Mouse (Mus musculus) midbrain, postnatal 0 days (tissue): ENCODE data around the gene Phkb. TPM values are rescaled to one million over a fixed set of nuclear protein-coding genes. Genes with fewer than 3 reads are reported as not detected.

Experiments
- ATAC-seq: fragments of 200-750 bp; cut with Nextera tagmentation; 2 replicates; pipeline ENCODE4 v1.8.0; 2017; ENCODE audit warnings: moderate number of reproducible peaks, mild to moderate bottlenecking, moderate TSS enrichment, moderate library complexity; ENCODE audit not compliant: low FRiP score
- DNase-seq: peaks from one replicate; pipeline ENCODE4 v3.0.0-alpha.2; 2015; ENCODE audit warnings: low spot score
- H3K27ac ChIP-seq: fragments of 300-500 bp; sonication (generic); 2 replicates; pipeline ENCODE4 v1.5.1; 2014; ENCODE audit warnings: low read depth, mild to moderate bottlenecking, low read length, mixed read lengths
- H3K27me3 ChIP-seq: fragments of 300-500 bp; sonication (generic); 2 replicates; pipeline ENCODE4 v1.6.1; 2014; ENCODE audit warnings: low read length, control low read depth, mixed read lengths; ENCODE audit not compliant: insufficient read depth
- H3K36me3 ChIP-seq: fragments of 300-500 bp; sonication (generic); 2 replicates; pipeline ENCODE4 v1.6.1; 2014; ENCODE audit warnings: low read length, control low read depth, mixed read lengths; ENCODE audit not compliant: insufficient read depth
- H3K4me1 ChIP-seq: fragments of 300-500 bp; sonication (generic); 2 replicates; pipeline ENCODE4 v1.6.1; 2014; ENCODE audit warnings: mild to moderate bottlenecking, control low read depth, antibody characterized with exemption, low read length, mixed read lengths; ENCODE audit not compliant: insufficient read depth
- H3K4me2 ChIP-seq: fragments of 300-500 bp; sonication (generic); 2 replicates; pipeline ENCODE4 v1.6.1; 2014; ENCODE audit warnings: low read depth, mild to moderate bottlenecking, low read length, mixed read lengths; ENCODE audit not compliant: poor library complexity, severe bottlenecking
- H3K4me3 ChIP-seq: fragments of 300-500 bp; sonication (generic); 2 replicates; pipeline ENCODE4 v1.5.1; 2014; ENCODE audit warnings: low read depth, mild to moderate bottlenecking, low read length, moderate library complexity
- H3K9ac ChIP-seq: fragments of 300-500 bp; sonication (generic); replicated peaks from 2 replicates; pipeline ENCODE4 v1.6.1; 2014; ENCODE audit warnings: mild to moderate bottlenecking, low read length, moderate library complexity, mixed read lengths; ENCODE audit not compliant: poor library complexity, severe bottlenecking
- H3K9me3 ChIP-seq: fragments of 300-500 bp; sonication (generic); 2 replicates; pipeline ENCODE4 v1.6.1; 2016; ENCODE audit warnings: low read length, control low read depth
- CTCF ChIP-seq: IDR thresholded peaks from 2 replicates; pipeline ENCODE4 v1.5.1; 2016; ENCODE audit warnings: antibody characterized with exemption, mild to moderate bottlenecking
- WGBS: fragments of 180-500 bp; shearing (Covaris S2); extraction: QIAGEN DNeasy Blood & Tissue Kit; methylation state at CpG from one replicate; pipeline ENCODE4 v1.1.7; 2014; 5-methylcytosine and 5-hydroxymethylcytosine counted together
- polyA plus RNA-seq: library from polyadenylated mRNA; unstranded; fragments of >200 nt; fragmentation: Nextera tagmentation; extraction: Ambion mirVana; gene quantifications from 2 replicates; pipeline ENCODE4 v1.2.1, GENCODE M21; 2015
- total RNA-seq: library from RNA; depleted of rRNA; stranded (reverse); fragments of >200 nt; gene quantifications from 2 replicates; pipeline ENCODE4 v1.2.3, GENCODE M21; 2014

The Phkb gene
- total and polyA plus RNA-seq, 2 experiments from 2014 or later = 22.2 to 37.2 TPM

GRCm38 (mm10) chr8:85860612-85861011 lies 19.9 kb downstream of the Phkb start:
- Histone ChIP-seq H3K27me3 (no peaks in the 10 kb centered on the region), H3K9me3 (no peaks in the 10 kb centered on the region), H3K4me3 (no peak overlapping the region), H3K36me3 (no peaks in the 10 kb centered on the region), H3K9ac (no peak overlapping the region), H3K4me2 (no peak overlapping the region), H3K27ac (no peak overlapping the region), H3K4me1 (no peaks in the 10 kb centered on the region)
- no peak for TF ChIP-seq CTCF
- 89% methylated on average over 5 of the region's 5 CpGs for WGBS
- DNase-seq (no peak), ATAC-seq (no peak)

- H3K4me1 ChIP-seq = no peaks in the 10 kb centered on the region
- no peaks in the 10 kb centered on the region for H3K27me3 ChIP-seq
- no peaks in the 10 kb centered on the region for H3K9me3 ChIP-seq
- TF ChIP-seq CTCF = no peak
- H3K9ac ChIP-seq = no peak overlapping the region
- H3K4me2 ChIP-seq = no peak overlapping the region
- no peaks in the 10 kb centered on the region for H3K36me3 ChIP-seq
- no peak for ATAC-seq
- DNase-seq = no peak
- no peak overlapping the region for H3K4me3 ChIP-seq
- no peak overlapping the region for H3K27ac ChIP-seq
- 94% methylated on average over 1 of the region's 1 CpGs for WGBS
These were observed 21.6 kb downstream of the Phkb start for GRCm38 (mm10) chr8:85862381-85862780.

DNA sequence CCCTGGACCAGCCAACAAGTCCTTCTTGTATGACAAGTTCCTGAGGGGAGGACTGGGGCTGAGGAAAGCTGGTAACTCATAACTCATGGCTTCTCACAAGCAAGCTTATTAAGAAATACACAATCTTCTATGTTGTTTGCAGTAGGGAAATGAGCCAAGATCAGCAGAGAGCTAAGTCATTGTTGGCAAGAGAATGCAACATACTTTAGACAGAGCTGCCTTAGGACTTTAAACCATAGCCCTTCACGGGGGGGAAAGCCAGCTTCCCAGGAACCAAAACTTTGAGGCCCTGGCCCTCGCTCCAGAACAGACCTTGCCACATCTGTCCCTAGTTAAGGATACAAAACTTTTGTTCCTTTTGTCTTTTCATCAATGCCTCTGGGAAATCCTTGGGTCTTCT lies 30.9 kb downstream of the Phkb start:
- Histone ChIP-seq H3K4me2 (no peak overlapping the region), H3K4me3 (no peak overlapping the region), H3K9me3 (no peaks in the 10 kb centered on the region), H3K9ac (no peak overlapping the region), H3K36me3 (no peaks in the 10 kb centered on the region), H3K27ac (no peak overlapping the region), H3K27me3 (no peaks in the 10 kb centered on the region), H3K4me1 (no peaks in the 10 kb centered on the region)
- TF ChIP-seq CTCF = no peak
- DNase-seq = peak; percentile 21
- ATAC-seq = no peak
- 75% methylated on average over 2 of the region's 2 CpGs for WGBS

- no peak overlapping the region for H3K9ac ChIP-seq
- WGBS = 97% methylated on average over 8 of the region's 8 CpGs
- DNase-seq (no peak), ATAC-seq (no peak)
- no peak overlapping the region for H3K27ac ChIP-seq
- H3K27me3 ChIP-seq = no peaks in the 10 kb centered on the region
- H3K9me3 ChIP-seq = no peaks in the 10 kb centered on the region
- H3K4me1 ChIP-seq = no peaks in the 10 kb centered on the region
- no peak for TF ChIP-seq CTCF
- H3K4me2 ChIP-seq = no peak overlapping the region
- H3K36me3 ChIP-seq = no peaks in the 10 kb centered on the region
- no peak overlapping the region for H3K4me3 ChIP-seq
These were observed 37.2 kb downstream of the Phkb start for GRCm38 (mm10) chr8:85877976-85878375.

DNA sequence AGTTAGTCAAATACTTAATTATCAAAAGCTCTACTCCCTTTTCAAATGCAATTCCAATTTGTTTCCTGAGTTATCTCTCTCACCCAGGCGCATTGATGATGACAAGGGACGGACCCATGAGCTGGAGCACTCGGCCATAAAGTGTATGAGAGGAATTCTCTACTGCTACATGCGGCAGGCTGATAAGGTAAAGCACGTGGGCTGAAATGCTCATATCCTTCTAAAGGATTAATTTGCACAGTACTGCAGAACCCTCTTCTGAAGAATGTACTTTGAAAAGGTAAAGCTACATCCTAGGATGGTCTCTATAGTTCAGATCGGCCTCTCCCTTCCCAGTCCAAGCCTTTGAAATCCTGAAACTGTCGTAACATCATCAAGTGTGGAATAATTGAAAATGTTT lies 38.9 kb downstream of the Phkb start:
- 72% methylated on average over 7 of the region's 7 CpGs for WGBS
- H3K4me1 ChIP-seq = no peaks in the 10 kb centered on the region
- H3K9me3 ChIP-seq = no peaks in the 10 kb centered on the region
- TF ChIP-seq CTCF = no peak
- H3K9ac ChIP-seq = no peak overlapping the region
- H3K4me2 ChIP-seq = no peak overlapping the region
- no peak for DNase-seq
- no peak overlapping the region for H3K27ac ChIP-seq
- no peaks in the 10 kb centered on the region for H3K36me3 ChIP-seq
- H3K4me3 ChIP-seq = no peak overlapping the region
- ATAC-seq = no peak
- H3K27me3 ChIP-seq = no peaks in the 10 kb centered on the region

GRCm38 (mm10) chr8:85884811-85885210 lies 44.1 kb downstream of the Phkb start:
- Histone ChIP-seq H3K4me3 (no peak overlapping the region), H3K9me3 (no peaks in the 10 kb centered on the region), H3K27me3 (no peaks in the 10 kb centered on the region), H3K27ac (no peak overlapping the region), H3K4me1 (no peaks in the 10 kb centered on the region), H3K36me3 (no peaks in the 10 kb centered on the region), H3K9ac (no peak overlapping the region), H3K4me2 (no peak overlapping the region)
- WGBS = 91% methylated on average over 3 of the region's 3 CpGs
- TF ChIP-seq CTCF = no peak
- DNase-seq (no peak), ATAC-seq (no peak)
